Mouse (Mus musculus): ENCODE data around the gene Lipc.

DNA sequence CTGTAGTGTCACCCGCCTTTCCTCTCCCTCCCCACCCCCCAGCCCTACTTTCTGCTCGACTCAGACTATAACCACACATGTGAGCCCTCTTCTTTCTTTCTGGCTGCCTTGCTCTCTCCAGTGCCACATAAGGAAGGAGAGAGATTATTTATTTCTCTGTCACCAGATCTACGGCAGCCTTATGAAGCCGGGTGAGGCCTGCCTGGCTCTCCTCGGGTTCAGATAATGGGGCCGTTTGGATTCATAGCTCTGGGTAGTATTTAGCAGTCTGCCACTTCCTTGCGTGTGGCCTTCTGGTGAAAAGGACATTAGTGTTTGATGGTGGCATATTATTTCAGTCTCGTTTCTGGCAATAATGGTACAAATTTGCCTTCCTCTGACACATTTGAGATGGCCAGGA is 88.0 kb downstream of the Lipc start:
- TF ChIP-seq POLR2A (IDR thresholded peaks at IDR 0.05; ENCODE audit: insufficient read depth, low read depth, low read length): no peak
- TF ChIP-seq CTCF (IDR thresholded peaks at IDR 0.05): no peak
- no peak for TF ChIP-seq EP300 (IDR thresholded peaks at IDR 0.05; ENCODE audit: insufficient read depth, low read depth, low read length)
